12 mouse cellular contexts compared by ENCODE assay signal in genomic region chr7:26775866-26776265, GRCm38 (mm10). TPM values are rescaled to one million over a fixed set of nuclear protein-coding genes. Genes with fewer than 3 reads are reported as not detected.
DNase-seq lines count a peak whose midpoint lies in the region; ATAC-seq and TF ChIP-seq lines count a peak whose summit lies in the region.
"Had no signal": no experiment of that assay in that cellular context is flagged by ENCODE, and none has a peak within 500 bp of the region (broad histone marks: within the 10 kb centered on the region; RNA-seq: fewer than 3 reads in every experiment).

No protein-coding gene starts in this region.

- peak; percentile 45; the same call in 1 of the 2 replicates for ATAC-seq in lung, embryonic 16.5 days (ENCODE audit: low read depth)

- no peak overlapping the region for H3K9ac ChIP-seq in ES-Bruce4 (ENCODE audit: low read depth, poor library complexity, severe bottlenecking)
- H3K9ac ChIP-seq in lung, embryonic 16.5 days (ENCODE audit: low read length): no peak overlapping the region
- H3K9ac ChIP-seq: liver, embryonic 13.5 days had no signal

- H3K9me3 ChIP-seq in ES-Bruce4 (replicated peaks; ENCODE audit: control insufficient read depth, insufficient read depth, low read length, poor library complexity, severe bottlenecking): no peaks in the 10 kb centered on the region
- no peaks in the 10 kb centered on the region; the same call in 1 of the 2 replicates for H3K9me3 ChIP-seq in lung, embryonic 16.5 days (ENCODE audit: control insufficient read depth, low read length)
- no peaks in the 10 kb centered on the region for H3K9me3 ChIP-seq in limb, embryonic 10.5 days (replicated peaks)
- H3K9me3 ChIP-seq: G1E; liver, embryonic 13.5 days had no signal

- no peaks in the 10 kb centered on the region for H3K27me3 ChIP-seq in ES-Bruce4 (ENCODE audit: control insufficient read depth, insufficient read depth, low read length, poor library complexity, severe bottlenecking)
- H3K27me3 ChIP-seq in lung, embryonic 16.5 days (ENCODE audit: control insufficient read depth, insufficient read depth, low read depth, low read length): no peaks in the 10 kb centered on the region
- no peaks in the 10 kb centered on the region for H3K27me3 ChIP-seq in limb, embryonic 10.5 days (ENCODE audit: low read depth, poor library complexity, severe bottlenecking)
- H3K27me3 ChIP-seq: liver, embryonic 13.5 days had no signal

- no peak for TF ChIP-seq POLR2A in ES-Bruce4 (IDR thresholded peaks at IDR 0.05; ENCODE audit: insufficient read depth, low read length)

- TF ChIP-seq CTCF in ES-Bruce4 (IDR thresholded peaks at IDR 0.05; ENCODE audit: low read depth, low read length): peak; percentile 61

- H3K36me3 ChIP-seq in ES-Bruce4 (ENCODE audit: control insufficient read depth, insufficient read depth, low read length, poor library complexity, severe bottlenecking): no peaks in the 10 kb centered on the region
- H3K36me3 ChIP-seq in lung, embryonic 16.5 days (ENCODE audit: control insufficient read depth, insufficient read depth, low read length): no peaks in the 10 kb centered on the region
- no peaks in the 10 kb centered on the region for H3K36me3 ChIP-seq in limb, embryonic 10.5 days
- H3K36me3 ChIP-seq: G1E; liver, embryonic 13.5 days had no signal

- no peak overlapping the region for H3K27ac ChIP-seq in ES-Bruce4 (ENCODE audit: insufficient read depth, low read length)
- H3K27ac ChIP-seq in lung, embryonic 16.5 days (ENCODE audit: low read length): no peak overlapping the region
- no peak overlapping the region for H3K27ac ChIP-seq in limb, embryonic 10.5 days
- H3K27ac ChIP-seq: liver, embryonic 13.5 days had no signal

- no peak overlapping the region for H3K4me2 ChIP-seq in lung, embryonic 16.5 days (ENCODE audit: low read depth, low read length)
- H3K4me2 ChIP-seq: liver, embryonic 13.5 days had no signal

- WGBS in lung, embryonic 16.5 days: 10% methylated on average over 6 of the region's 6 CpGs
- WGBS in limb, embryonic 10.5 days: 19% methylated on average over 6 of the region's 6 CpGs

- peak; percentile 52 for DNase-seq in heart, adult 11 months
- no peak for DNase-seq in heart, postnatal 4 days
- peak; percentile 88 for DNase-seq in fat pad, adult 2 months (ENCODE audit: extremely low read depth, low read depth, low spot score)
- no peak for DNase-seq in adrenal gland, postnatal 25 days
- no peak for DNase-seq in limb, embryonic 10.5 days (ENCODE audit: low spot score)
- DNase-seq in thymus, postnatal 36 days: no peak
- DNase-seq: liver, embryonic 13.5 days had no signal

- 0 out of 2 replicates have a peak, but pooled peaks have one; percentile 13 for TF ChIP-seq EP300 in ES-Bruce4 (IDR thresholded peaks at IDR 0.05; ENCODE audit: insufficient read depth, low read depth, low read length)

- H3K4me1 ChIP-seq in ES-Bruce4 (ENCODE audit: control insufficient read depth, insufficient read depth, low read length): no peaks in the 10 kb centered on the region
- H3K4me1 ChIP-seq in lung, embryonic 16.5 days (replicated peaks; ENCODE audit: control insufficient read depth, insufficient read depth, low read length): 0 out of 2 replicates have a peak, but pooled peaks cover 2% of the 10 kb centered on the region
- no peaks in the 10 kb centered on the region for H3K4me1 ChIP-seq in limb, embryonic 10.5 days
- H3K4me1 ChIP-seq: liver, embryonic 13.5 days had no signal

- no peak overlapping the region for H3K4me3 ChIP-seq in ES-Bruce4 (ENCODE audit: low read depth, low read length)
- no peak overlapping the region for H3K4me3 ChIP-seq in lung, embryonic 16.5 days (ENCODE audit: low read length)
- no peak overlapping the region for H3K4me3 ChIP-seq in limb, embryonic 10.5 days
- H3K4me3 ChIP-seq: liver, embryonic 13.5 days had no signal

RNA-seq across cellular contexts. Expression of gene Cyp2b19, which starts 18.9 kb away (rescaled TPM):
- not detected for total RNA-seq in heart, postnatal 4 days (2021)
- polyA plus RNA-seq in ES-Bruce4 (2011; ENCODE audit: insufficient read depth, insufficient read length, low read depth, missing spikeins): not detected in 2 replicates
- not detected in 2 replicates for polyA plus RNA-seq in lung, embryonic 16.5 days (2015; fragmentation: Nextera tagmentation; extraction: Ambion mirVana)
- not detected in 2 replicates for total RNA-seq in adrenal gland, postnatal 25 days (2021)
- polyA plus RNA-seq in limb, embryonic 10.5 days (2016; fragmentation: Nextera tagmentation; extraction: Ambion mirVana): not detected in 2 replicates
- total RNA-seq: neutrophil, adult 5-6 weeks had no signal
- polyA plus RNA-seq: G1E; gonadal fat pad, adult 2 months; liver, embryonic 13.5 days had no signal

RNA-seq across cellular contexts. Expression of gene Cyp2g1, which starts 32.8 kb away (rescaled TPM):
- total RNA-seq in heart, postnatal 4 days (2021): not detected
- not detected in 2 replicates for polyA plus RNA-seq in ES-Bruce4 (2011; ENCODE audit: insufficient read depth, insufficient read length, low read depth, missing spikeins)
- polyA plus RNA-seq in lung, embryonic 16.5 days (2015; fragmentation: Nextera tagmentation; extraction: Ambion mirVana): not detected in 2 replicates
- total RNA-seq in adrenal gland, postnatal 25 days (2021): not detected in 2 replicates
- not detected in 2 replicates for polyA plus RNA-seq in limb, embryonic 10.5 days (2016; fragmentation: Nextera tagmentation; extraction: Ambion mirVana)
- total RNA-seq: G1E; neutrophil, adult 5-6 weeks had no signal
- polyA plus RNA-seq: G1E; gonadal fat pad, adult 2 months; liver, embryonic 13.5 days had no signal

RNA-seq across cellular contexts. Expression of gene Cyp2a5, which starts 59.2 kb away (rescaled TPM):
- not detected for total RNA-seq in heart, postnatal 4 days (2021)
- polyA plus RNA-seq in ES-Bruce4 (2011; ENCODE audit: insufficient read depth, insufficient read length, low read depth, missing spikeins): not detected in 2 replicates
- polyA plus RNA-seq in lung, embryonic 16.5 days (2015; fragmentation: Nextera tagmentation; extraction: Ambion mirVana): not detected in 2 replicates
- total RNA-seq in adrenal gland, postnatal 25 days (2021): 0.49 and 7.2 TPM in 2 replicates
- polyA plus RNA-seq in limb, embryonic 10.5 days (2016; fragmentation: Nextera tagmentation; extraction: Ambion mirVana): not detected in 2 replicates
- total RNA-seq: G1E; neutrophil, adult 5-6 weeks had no signal
- polyA plus RNA-seq: G1E had no signal

Comparison
In these comparisons a context has a peak if more than half of its experiments do, and no peak if none do; other contexts are left out.
1. DNase-seq: peak in heart, adult 11 months (single experiment) and fat pad, adult 2 months (single experiment); none in heart, postnatal 4 days (single experiment), adrenal gland, postnatal 25 days (single experiment), limb, embryonic 10.5 days (single experiment) and thymus, postnatal 36 days (0 of 2).